Mouse (Mus musculus) MEL-GATA-1-ER (cell line): Measurements from ENCODE around the gene Spata31d1d.
"Not testable (repeated sequence)": the region's sequence is repeated elsewhere in the genome, so short reads cannot be mapped to it uniquely, and the experiment has no call there.

ENCODE experiments used
- DNase-seq: peaks from one replicate; pipeline ENCODE4 v3.0.0-alpha.2; 2012; ENCODE audit warnings: low read depth; ENCODE audit errors: extremely low read depth

The Spata31d1d gene

GRCm38 (mm10) chr13:59731652-59732051 lies at the start of gene Spata31d1d:
Gene Spata31d1d (minus strand): TSS chr13:59731752.
- DNase-seq: no peak

GRCm38 (mm10) chr13:59779744-59780264 lies 48.3 kb upstream of the Spata31d1d start:
- not testable (repeated sequence) for DNase-seq

- no peak for DNase-seq
Measured at GRCm38 (mm10) chr13:59779213-59779612, 47.7 kb upstream of the Spata31d1d start.

- DNase-seq: no peak
Measured at GRCm38 (mm10) chr13:59775168-59775567, 43.6 kb upstream of the Spata31d1d start.

GRCm38 (mm10) chr13:59771257-59771656 lies 39.7 kb upstream of the Spata31d1d start:
- DNase-seq: peak; percentile 91

- DNase-seq: no peak
Measured at GRCm38 (mm10) chr13:59770847-59771246, 39.3 kb upstream of the Spata31d1d start.

GRCm38 (mm10) chr13:59770164-59770562 lies 38.6 kb upstream of the Spata31d1d start:
- DNase-seq: peak; percentile 95

GRCm38 (mm10) chr13:59769296-59770163 lies 38.0 kb upstream of the Spata31d1d start, which contains the start of gene Isca1:
Gene Isca1 (minus strand): TSS chr13:59769810.
- DNase-seq: peak; percentile 98

GRCm38 (mm10) chr13:59768531-59768930 lies 37.0 kb upstream of the Spata31d1d start:
- DNase-seq: peak; percentile 21

GRCm38 (mm10) chr13:59766786-59767515 lies 35.4 kb upstream of the Spata31d1d start:
- DNase-seq: no peak

- DNase-seq: no peak
Measured at GRCm38 (mm10) chr13:59762791-59763190, 31.2 kb upstream of the Spata31d1d start.

- no peak for DNase-seq
Measured at GRCm38 (mm10) chr13:59756906-59757305, 25.4 kb upstream of the Spata31d1d start.

GRCm38 (mm10) chr13:59750310-59750709 lies 18.8 kb upstream of the Spata31d1d start:
- DNase-seq: no peak

GRCm38 (mm10) chr13:59746711-59747110 lies 15.2 kb upstream of the Spata31d1d start, which contains the start of gene 1700014D04Rik:
Gene 1700014D04Rik (minus strand): TSS chr13:59746752.
- DNase-seq: no peak

- DNase-seq: no peak
Measured at GRCm38 (mm10) chr13:59746164-59746563, 14.6 kb upstream of the Spata31d1d start.

GRCm38 (mm10) chr13:59745462-59745861 lies 13.9 kb upstream of the Spata31d1d start:
- no peak for DNase-seq

GRCm38 (mm10) chr13:59741697-59742096 lies 10.1 kb upstream of the Spata31d1d start:
- peak; percentile 59 for DNase-seq

GRCm38 (mm10) chr13:59741096-59741495 lies 9.5 kb upstream of the Spata31d1d start:
- DNase-seq: no peak

GRCm38 (mm10) chr13:59739397-59739796 lies 7.8 kb upstream of the Spata31d1d start:
- no peak for DNase-seq

- no peak for DNase-seq
Measured at GRCm38 (mm10) chr13:59738455-59738854, 6.9 kb upstream of the Spata31d1d start.

GRCm38 (mm10) chr13:59735190-59735589 lies 3.6 kb upstream of the Spata31d1d start:
- DNase-seq: peak; percentile 74

- DNase-seq: peak; percentile 36
Measured at GRCm38 (mm10) chr13:59734347-59734746, 2.8 kb upstream of the Spata31d1d start.
